ENCODE assay signal across 8 mouse cellular contexts in the genomic region with DNA sequence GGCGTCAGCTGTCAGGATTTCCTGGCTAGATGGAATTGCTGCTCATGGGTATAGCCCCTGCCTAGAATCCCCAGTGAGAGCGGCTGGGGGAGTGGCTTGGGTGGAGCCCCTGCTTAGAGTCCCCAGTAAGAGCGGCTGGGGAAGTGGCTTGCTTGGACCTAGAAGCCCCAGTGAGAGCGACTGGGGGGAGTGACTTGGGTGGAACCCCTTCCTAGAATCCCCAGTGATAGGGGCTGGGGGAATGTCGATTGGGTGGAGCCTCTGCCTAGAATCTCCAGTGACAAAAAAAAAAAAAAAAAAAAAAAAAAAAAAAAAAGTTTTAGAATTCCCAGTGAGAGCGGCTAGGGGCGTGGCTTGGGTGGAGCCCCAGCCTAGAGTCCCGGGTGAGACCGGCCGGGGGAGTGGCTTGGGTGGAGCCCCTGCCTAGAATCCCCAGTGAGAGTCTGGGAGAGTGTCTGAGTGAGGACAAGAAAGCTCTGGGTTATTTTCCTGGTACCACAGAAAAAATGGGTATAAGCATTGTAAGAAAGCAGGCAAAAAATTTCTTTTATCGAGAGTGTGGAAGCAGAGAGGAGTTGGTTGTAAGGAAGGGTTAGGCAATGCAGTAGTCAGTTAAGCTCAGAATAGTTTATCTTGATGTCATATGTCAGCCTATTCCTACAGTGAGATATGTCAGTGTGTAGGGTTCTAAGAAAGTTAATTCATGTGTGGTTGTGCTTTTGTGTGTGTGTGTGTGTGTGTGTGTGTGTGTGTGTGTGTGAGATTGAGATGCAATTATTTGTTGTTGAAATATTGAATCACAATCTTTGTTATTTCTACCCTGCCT. TPM values are rescaled to one million over a fixed set of nuclear protein-coding genes. Genes with fewer than 3 reads are reported as not detected.
DNase-seq lines count a peak whose midpoint lies in the region; ATAC-seq lines count a peak whose summit lies in the region.

No protein-coding gene starts in this region.

- H3K9me3 ChIP-seq in hindbrain, embryonic 15.5 days: no peaks in the 10 kb centered on the region

- H3K27me3 ChIP-seq in hindbrain, embryonic 15.5 days: no peaks in the 10 kb centered on the region

- no peak overlapping the region for H3K4me3 ChIP-seq in hindbrain, embryonic 15.5 days

- no peak overlapping the region for H3K4me2 ChIP-seq in hindbrain, embryonic 15.5 days

- H3K36me3 ChIP-seq in hindbrain, embryonic 15.5 days: no peaks in the 10 kb centered on the region

- H3K4me1 ChIP-seq in hindbrain, embryonic 15.5 days (replicated peaks): no peaks in the 10 kb centered on the region

- H3K27ac ChIP-seq in hindbrain, embryonic 15.5 days (replicated peaks): no peak overlapping the region

- 1% methylated on average over 11 of the region's 11 CpGs for WGBS in hindbrain, embryonic 15.5 days

- DNase-seq in thymus, postnatal 14 days: peak; percentile 21
- DNase-seq in thymus, postnatal 10 days (ENCODE audit: low spot score in 2 of 2): no peak
- DNase-seq in lung, postnatal 36 days: peak; percentile 47
- no peak for DNase-seq in cerebellum, adult 18-20 months
- no peak for DNase-seq in cerebellum, adult 9-11 months
- DNase-seq in T-cell, adult 2 months (ENCODE audit: low spot score): no peak

- peak; percentile 67 for ATAC-seq in erythroblast, adult 5-6 weeks (replicated peaks; ENCODE audit: low FRiP score, poor library complexity, severe bottlenecking)
- peak; percentile 51; the same call in 1 of the 2 replicates for ATAC-seq in hindbrain, embryonic 15.5 days (ENCODE audit: low FRiP score, low read depth)

- H3K9ac ChIP-seq in hindbrain, embryonic 15.5 days: no peak overlapping the region

RNA-seq across cellular contexts. Expression of a gene that starts 13.6 kb away (rescaled TPM):
- total RNA-seq in erythroblast, adult 5-6 weeks (2015; ENCODE audit: low replicate concordance): not detected in 2 replicates
- not detected in 2 replicates for total RNA-seq in erythroblast, adult 5-6 weeks (2017; ENCODE audit: low replicate concordance)
- 6.6 and 8.7 TPM in 2 replicates for polyA plus RNA-seq in hindbrain, embryonic 15.5 days (2015; fragmentation: Nextera tagmentation; extraction: Ambion mirVana)

RNA-seq across cellular contexts. Expression of a gene that starts 30.8 kb away (rescaled TPM):
- total RNA-seq in erythroblast, adult 5-6 weeks (2015; ENCODE audit: low replicate concordance): not detected in 2 replicates
- total RNA-seq in erythroblast, adult 5-6 weeks (2017; ENCODE audit: low replicate concordance): not detected in 2 replicates
- polyA plus RNA-seq in hindbrain, embryonic 15.5 days (2015; fragmentation: Nextera tagmentation; extraction: Ambion mirVana): 1.4 and 1.9 TPM in 2 replicates

RNA-seq across cellular contexts. Expression of a gene that starts 31.2 kb away (rescaled TPM):
- total RNA-seq in erythroblast, adult 5-6 weeks (2015; ENCODE audit: low replicate concordance): not detected in 2 replicates
- 0.14 TPM in 1 of 2 replicates, not detected in the other for total RNA-seq in erythroblast, adult 5-6 weeks (2017; ENCODE audit: low replicate concordance)
- 329 and 394 TPM in 2 replicates for polyA plus RNA-seq in hindbrain, embryonic 15.5 days (2015; fragmentation: Nextera tagmentation; extraction: Ambion mirVana)

RNA-seq across cellular contexts. Expression of a gene that starts 40.4 kb away (rescaled TPM):
- total RNA-seq in erythroblast, adult 5-6 weeks (2015; ENCODE audit: low replicate concordance): 16.7 and 25.0 TPM in 2 replicates
- total RNA-seq in erythroblast, adult 5-6 weeks (2017; ENCODE audit: low replicate concordance): 2.4 and 7.2 TPM in 2 replicates
- 4.3 and 4.4 TPM in 2 replicates for polyA plus RNA-seq in hindbrain, embryonic 15.5 days (2015; fragmentation: Nextera tagmentation; extraction: Ambion mirVana)

RNA-seq across cellular contexts. Expression of a gene that starts 59.1 kb away (rescaled TPM):
- 2.9 and 3.3 TPM in 2 replicates for total RNA-seq in erythroblast, adult 5-6 weeks (2015; ENCODE audit: low replicate concordance)
- total RNA-seq in erythroblast, adult 5-6 weeks (2017; ENCODE audit: low replicate concordance): 1.2 and 4.7 TPM in 2 replicates
- polyA plus RNA-seq in hindbrain, embryonic 15.5 days (2015; fragmentation: Nextera tagmentation; extraction: Ambion mirVana): 43.1 and 45.0 TPM in 2 replicates

Comparison
In these comparisons a context has a peak if more than half of its experiments do, and no peak if none do; other contexts are left out.
1. DNase-seq: peak in thymus, postnatal 14 days (single experiment) and lung, postnatal 36 days (single experiment); none in thymus, postnatal 10 days (0 of 2), cerebellum, adult 18-20 months (0 of 2), cerebellum, adult 9-11 months (single experiment) and T-cell, adult 2 months (single experiment).